Mouse (Mus musculus) kidney, postnatal 0 days (tissue): ENCODE results near the gene Olfr1189. TPM values are rescaled to one million over a fixed set of nuclear protein-coding genes. Genes with fewer than 3 reads are reported as not detected.
"Not testable (repeated sequence)": the region's sequence is repeated elsewhere in the genome, so short reads cannot be mapped to it uniquely, and the experiment has no call there.

Experiments used
- ATAC-seq: fragments of 200-750 bp; cut with Nextera tagmentation; replicated peaks from 2 replicates; pipeline ENCODE4 v1.8.0; 2017; ENCODE audit warnings: low read depth, moderate number of reproducible peaks, moderate TSS enrichment, moderate library complexity; ENCODE audit not compliant: low FRiP score
- DNase-seq: peaks from one replicate; pipeline ENCODE4 v3.0.0-alpha.2; 2016; ENCODE audit warnings: low spot score
- H3K27ac ChIP-seq: fragments of 300-500 bp; sonication (generic); 2 replicates; pipeline ENCODE4 v1.5.1; 2014; ENCODE audit warnings: mild to moderate bottlenecking
- H3K27me3 ChIP-seq: fragments of 300-500 bp; sonication (generic); 2 replicates; pipeline ENCODE4 v1.6.1; 2014; ENCODE audit warnings: low read length, mixed read lengths; ENCODE audit not compliant: insufficient read depth
- H3K36me3 ChIP-seq: fragments of 300-500 bp; sonication (generic); 2 replicates; pipeline ENCODE4 v1.6.1; 2014; ENCODE audit warnings: low read length, mixed read lengths; ENCODE audit not compliant: insufficient read depth
- H3K4me1 ChIP-seq: fragments of 300-500 bp; sonication (generic); replicated peaks from 2 replicates; pipeline ENCODE4 v1.6.1; 2014; ENCODE audit warnings: antibody characterized with exemption, low read length, mixed read lengths; ENCODE audit not compliant: insufficient read depth
- H3K4me2 ChIP-seq: fragments of 300-500 bp; sonication (generic); 2 replicates; pipeline ENCODE4 v1.6.1; 2014; ENCODE audit warnings: mild to moderate bottlenecking, low read length, moderate library complexity, mixed read lengths
- H3K4me3 ChIP-seq: fragments of 300-500 bp; sonication (generic); replicated peaks from 2 replicates; pipeline ENCODE4 v1.5.1; 2014; ENCODE audit warnings: low read depth, low read length
- H3K9ac ChIP-seq: fragments of 300-500 bp; sonication (generic); 2 replicates; pipeline ENCODE4 v1.6.1; 2014; ENCODE audit warnings: low read depth, low read length
- H3K9me3 ChIP-seq: fragments of 300-500 bp; sonication (generic); replicated peaks from 2 replicates; pipeline ENCODE4 v1.6.1; 2016; ENCODE audit warnings: low read length, inconsistent platforms, mixed read lengths
- CTCF ChIP-seq: IDR thresholded peaks from 2 replicates; pipeline ENCODE4 v1.5.1; 2016; ENCODE audit warnings: antibody characterized with exemption, low read depth, mild to moderate bottlenecking, moderate library complexity
- WGBS: fragments of 180-500 bp; shearing (Covaris S2); extraction: QIAGEN DNeasy Blood & Tissue Kit; methylation state at CpG from one replicate; pipeline ENCODE4 v1.1.7; 2014; 5-methylcytosine and 5-hydroxymethylcytosine counted together
- polyA plus RNA-seq: library from polyadenylated mRNA; unstranded; fragments of >200 nt; fragmentation: Nextera tagmentation; extraction: Ambion mirVana; gene quantifications from 2 replicates; pipeline ENCODE4 v1.2.1, GENCODE M21; 2015

Olfr1189 gene
- not detected in 2 replicates for polyA plus RNA-seq

DNA sequence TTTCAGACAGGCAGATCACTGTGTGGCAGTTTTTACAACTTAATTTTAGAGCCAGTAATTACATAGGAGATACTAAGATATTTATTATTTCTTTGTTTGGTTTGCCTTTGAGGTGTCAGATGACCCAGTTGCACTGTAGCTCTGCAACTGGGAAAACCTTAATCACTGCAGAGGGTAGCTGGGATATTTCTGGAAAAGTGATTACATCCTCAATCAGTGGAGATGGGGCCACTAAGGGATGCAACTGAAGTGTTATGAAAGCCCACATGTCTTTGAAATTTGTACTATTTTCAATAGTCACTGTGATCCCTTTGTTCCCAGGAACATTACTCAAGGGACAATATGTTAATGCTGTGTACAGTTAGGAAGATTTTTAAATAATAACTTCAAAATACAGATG is at the start of gene Olfr1189:
Gene Olfr1189, plus strand, starts transcription at position 301 of the 400 bp plus-strand sequence.
- no peak within 1 kb of the TSS for H3K4me3 ChIP-seq
- no peaks in the 10 kb centered on the region for H3K36me3 ChIP-seq
- no peaks in the 10 kb centered on the region for H3K4me1 ChIP-seq
- no peak within 1 kb of the TSS for H3K4me2 ChIP-seq
- H3K9me3 ChIP-seq = no peaks in the 10 kb centered on the region
- no peak for TF ChIP-seq CTCF
- DNase-seq (no peak), ATAC-seq (no peak)
- H3K9ac ChIP-seq = no peak within 1 kb of the TSS
- no peak within 1 kb of the TSS for H3K27ac ChIP-seq
- no peaks in the 10 kb centered on the region for H3K27me3 ChIP-seq

DNA sequence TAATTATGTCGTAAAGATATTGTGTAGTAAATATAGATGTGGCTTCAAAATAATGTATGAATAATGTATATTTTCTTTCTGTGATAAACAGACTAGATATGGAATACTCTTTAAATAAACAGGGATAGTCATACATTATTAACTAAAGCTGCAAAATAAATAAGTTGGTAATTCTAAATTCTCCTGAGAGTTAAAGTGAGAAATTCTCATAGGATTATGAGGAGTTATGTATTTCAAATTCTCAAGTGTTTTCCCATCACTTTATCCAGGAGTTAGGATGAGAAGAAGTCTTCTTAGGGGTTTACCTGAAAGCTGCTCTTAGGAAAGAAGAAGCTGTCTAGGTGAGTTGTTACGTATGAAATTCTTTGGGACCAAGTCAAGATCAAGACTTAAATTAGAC is 29.6 kb upstream of the Olfr1189 start, which contains the start of gene Olfr1188:
Gene Olfr1188, plus strand, starts transcription at position 301 of the 400 bp plus-strand sequence.
- ATAC-seq = no peak
- no peak for TF ChIP-seq CTCF
- no peaks in the 10 kb centered on the region; the same call in 1 of the 2 replicates for H3K9me3 ChIP-seq
- no peak within 1 kb of the TSS for H3K4me2 ChIP-seq
- H3K9ac ChIP-seq = no peak within 1 kb of the TSS
- no peaks in the 10 kb centered on the region for H3K36me3 ChIP-seq
- H3K27me3 ChIP-seq = no peaks in the 10 kb centered on the region
- H3K27ac ChIP-seq = no peak within 1 kb of the TSS
- WGBS = 88% methylated on average over 2 of the region's 2 CpGs
- no peak within 1 kb of the TSS for H3K4me3 ChIP-seq
- H3K4me1 ChIP-seq = no peaks in the 10 kb centered on the region
- no peak for DNase-seq

DNA sequence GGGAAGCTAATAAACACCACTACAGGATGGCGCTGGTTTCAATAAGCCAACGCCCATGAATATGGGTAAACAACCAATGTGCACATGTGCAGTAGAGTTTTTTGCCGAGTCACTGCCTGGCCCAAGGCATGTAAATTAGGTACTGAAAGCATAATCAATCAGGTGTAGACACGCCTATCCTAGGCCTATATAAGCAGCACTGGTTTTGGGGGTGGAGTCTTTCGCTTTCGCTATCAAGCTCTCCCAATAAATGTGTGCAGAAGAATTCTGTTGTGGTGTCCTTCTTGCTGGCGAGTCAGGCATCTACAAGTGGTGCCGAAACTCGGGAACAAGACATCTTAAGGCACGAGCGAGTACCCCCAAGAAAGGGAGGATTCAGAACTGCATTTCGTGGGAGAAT is 13.6 kb upstream of the Olfr1189 start:
- H3K36me3 ChIP-seq, H3K9ac ChIP-seq, DNase-seq, H3K9me3 ChIP-seq, ATAC-seq, H3K4me1 ChIP-seq, H3K4me2 ChIP-seq, H3K27me3 ChIP-seq, H3K4me3 ChIP-seq, H3K27ac ChIP-seq: not testable (repeated sequence)
- WGBS = 91% methylated on average over 12 of the region's 12 CpGs

DNA sequence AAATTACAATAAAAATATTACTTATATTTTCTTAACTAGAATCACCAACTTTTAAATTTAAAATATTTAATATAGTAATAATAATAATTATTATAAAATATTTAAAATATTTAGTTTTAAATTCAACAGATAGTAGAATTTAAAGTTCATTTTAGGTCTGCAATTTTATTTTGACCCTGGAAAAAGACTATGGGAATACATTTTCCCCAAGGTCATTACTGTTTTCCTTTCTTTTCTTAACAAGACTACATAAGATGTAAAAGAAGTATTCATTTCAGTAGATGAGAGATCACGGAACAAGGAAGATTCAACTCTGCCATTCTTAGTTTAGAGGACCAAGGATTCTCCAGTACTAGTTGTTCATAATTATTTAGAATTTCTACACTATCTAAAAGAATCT is 54.0 kb downstream of the Olfr1189 start, which contains the start of gene Olfr1191-ps1:
Gene Olfr1191-ps1, plus strand, starts transcription at position 301 of the 400 bp plus-strand sequence.
- not testable (repeated sequence) for H3K9ac ChIP-seq, H3K4me2 ChIP-seq, H3K4me3 ChIP-seq, H3K4me1 ChIP-seq, H3K27me3 ChIP-seq, H3K27ac ChIP-seq, H3K36me3 ChIP-seq, DNase-seq, ATAC-seq, H3K9me3 ChIP-seq
- WGBS = 89% methylated on average over 1 of the region's 1 CpGs

Other genes starting within 250 kb of the Olfr1189 start
- not detected in 2 replicates for gene Olfr1176, start 249.7 kb upstream of the Olfr1189 start, polyA plus RNA-seq
- not detected in 2 replicates for gene Olfr1177-ps, start 240.0 kb upstream of the Olfr1189 start, polyA plus RNA-seq
- gene Olfr1178, start 199.4 kb upstream of the Olfr1189 start, polyA plus RNA-seq = not detected in 2 replicates
- gene Olfr1179, start 180.0 kb upstream of the Olfr1189 start, polyA plus RNA-seq = not detected in 2 replicates
- gene Olfr1180, start 167.3 kb upstream of the Olfr1189 start, polyA plus RNA-seq = not detected in 2 replicates
- gene Olfr1181, start 160.3 kb upstream of the Olfr1189 start, polyA plus RNA-seq = not detected in 2 replicates
- not detected in 2 replicates for gene Gm13757, start 137.3 kb upstream of the Olfr1189 start, polyA plus RNA-seq
- not detected in 2 replicates for gene Olfr1183, start 131.6 kb upstream of the Olfr1189 start, polyA plus RNA-seq
- gene Olfr1184, start 102.9 kb upstream of the Olfr1189 start, polyA plus RNA-seq = not detected in 2 replicates
- gene Olfr1185-ps1, start 93.1 kb upstream of the Olfr1189 start, polyA plus RNA-seq = not detected in 2 replicates
- gene Olfr1186, start 67.9 kb upstream of the Olfr1189 start, polyA plus RNA-seq = not detected in 2 replicates
- not detected in 2 replicates for gene Olfr1188, start 29.5 kb upstream of the Olfr1189 start, polyA plus RNA-seq
- not detected in 2 replicates for gene Olfr1191-ps1, start 54.1 kb downstream of the Olfr1189 start, polyA plus RNA-seq
- gene Olfr1192-ps1, start 62.1 kb downstream of the Olfr1189 start, polyA plus RNA-seq = not detected in 2 replicates
- not detected in 2 replicates for gene Olfr1193, start 89.2 kb downstream of the Olfr1189 start, polyA plus RNA-seq
- gene Olfr1195, start 102.7 kb downstream of the Olfr1189 start, polyA plus RNA-seq = not detected in 2 replicates
- gene Olfr1196, start 118.1 kb downstream of the Olfr1189 start, polyA plus RNA-seq = not detected in 2 replicates
- gene Olfr1197, start 145.9 kb downstream of the Olfr1189 start, polyA plus RNA-seq = not detected in 2 replicates
- not detected in 2 replicates for gene Olfr1198, start 164.9 kb downstream of the Olfr1189 start, polyA plus RNA-seq
- not detected in 2 replicates for gene Olfr1199, start 174.0 kb downstream of the Olfr1189 start, polyA plus RNA-seq
- gene Olfr1200, start 184.0 kb downstream of the Olfr1189 start, polyA plus RNA-seq = not detected in 2 replicates
- not detected in 2 replicates for gene Olfr1201, start 206.6 kb downstream of the Olfr1189 start, polyA plus RNA-seq
- not detected in 2 replicates for gene Olfr1202, start 228.0 kb downstream of the Olfr1189 start, polyA plus RNA-seq
- gene Olfr1205, start 243.3 kb downstream of the Olfr1189 start, polyA plus RNA-seq = not detected in 2 replicates